Mouse (Mus musculus): Measurements from ENCODE around the gene Bcas1. TPM values are rescaled to one million over a fixed set of nuclear protein-coding genes. Genes with fewer than 3 reads are reported as not detected.

Gene Bcas1
- polyA plus RNA-seq, 1 experiment from 2014 or later: 1.1 TPM

GRCm38 (mm10) chr2:170310988-170311359, 116.7 kb downstream of the Bcas1 start:
- DNase-seq (ENCODE audit: low spot score): no peak
- Histone ChIP-seq H3K9ac (replicated peaks; ENCODE audit: low read length) (no peak overlapping the region), H3K27ac (replicated peaks; ENCODE audit: low read depth, low read length) (no peak overlapping the region), H3K4me1 (ENCODE audit: control insufficient read depth, insufficient read depth, low read length) (peaks cover 2% of the 10 kb centered on the region; the same call in 1 of the 2 replicates), H3K4me2 (ENCODE audit: low read depth, low read length) (no peak overlapping the region), H3K9me3 (replicated peaks; ENCODE audit: control insufficient read depth, low read length) (no peaks in the 10 kb centered on the region), H3K27me3 (ENCODE audit: control insufficient read depth, insufficient read depth, low read length) (no peaks in the 10 kb centered on the region), H3K4me3 (ENCODE audit: low read depth, low read length) (no peak overlapping the region), H3K36me3 (replicated peaks; ENCODE audit: control insufficient read depth, insufficient read depth, low read depth, low read length) (no peaks in the 10 kb centered on the region)
- WGBS: 86% methylated on average over 6 of the region's 6 CpGs
- ATAC-seq (replicated peaks; ENCODE audit: insufficient number of reproducible peaks, low FRiP score, low TSS enrichment, low read depth): no peak

- H3K4me2 ChIP-seq (ENCODE audit: low read depth, low read length): no peak overlapping the region
- no peak for DNase-seq (ENCODE audit: low spot score)
- 79% methylated on average over 13 of the region's 13 CpGs for WGBS
- H3K27ac ChIP-seq (replicated peaks; ENCODE audit: low read depth, low read length): no peak overlapping the region
- no peak overlapping the region for H3K9ac ChIP-seq (replicated peaks; ENCODE audit: low read length)
- no peaks in the 10 kb centered on the region for H3K27me3 ChIP-seq (ENCODE audit: control insufficient read depth, insufficient read depth, low read length)
- H3K4me1 ChIP-seq (ENCODE audit: control insufficient read depth, insufficient read depth, low read length): peaks cover 2% of the 10 kb centered on the region; the same call in 1 of the 2 replicates
- H3K4me3 ChIP-seq (ENCODE audit: low read depth, low read length): no peak overlapping the region
- no peaks in the 10 kb centered on the region for H3K36me3 ChIP-seq (replicated peaks; ENCODE audit: control insufficient read depth, insufficient read depth, low read depth, low read length)
- ATAC-seq (replicated peaks; ENCODE audit: insufficient number of reproducible peaks, low FRiP score, low TSS enrichment, low read depth): no peak
- no peaks in the 10 kb centered on the region for H3K9me3 ChIP-seq (replicated peaks; ENCODE audit: control insufficient read depth, low read length)
Measured at GRCm38 (mm10) chr2:170310310-170310987, 117.2 kb downstream of the Bcas1 start.

GRCm38 (mm10) chr2:170308966-170309365, 118.7 kb downstream of the Bcas1 start:
- H3K9me3 ChIP-seq (replicated peaks; ENCODE audit: control insufficient read depth, low read length): no peaks in the 10 kb centered on the region
- H3K36me3 ChIP-seq (replicated peaks; ENCODE audit: control insufficient read depth, insufficient read depth, low read depth, low read length): no peaks in the 10 kb centered on the region
- H3K27ac ChIP-seq (replicated peaks; ENCODE audit: low read depth, low read length): no peak overlapping the region
- 53% methylated on average over 9 of the region's 9 CpGs for WGBS
- H3K4me1 ChIP-seq (ENCODE audit: control insufficient read depth, insufficient read depth, low read length): peaks cover 2% of the 10 kb centered on the region; the same call in 1 of the 2 replicates
- peak; percentile 47 for DNase-seq (ENCODE audit: low spot score)
- H3K27me3 ChIP-seq (ENCODE audit: control insufficient read depth, insufficient read depth, low read length): no peaks in the 10 kb centered on the region
- no peak overlapping the region for H3K4me2 ChIP-seq (ENCODE audit: low read depth, low read length)
- H3K9ac ChIP-seq (replicated peaks; ENCODE audit: low read length): no peak overlapping the region
- no peak overlapping the region for H3K4me3 ChIP-seq (ENCODE audit: low read depth, low read length)
- ATAC-seq (replicated peaks; ENCODE audit: insufficient number of reproducible peaks, low FRiP score, low TSS enrichment, low read depth): no peak

- DNase-seq (ENCODE audit: low spot score) (no peak), ATAC-seq (replicated peaks; ENCODE audit: insufficient number of reproducible peaks, low FRiP score, low TSS enrichment, low read depth) (no peak)
- H3K27ac ChIP-seq (replicated peaks; ENCODE audit: low read depth, low read length): peak overlapping the region; percentile 44
- no peak overlapping the region for H3K4me3 ChIP-seq (ENCODE audit: low read depth, low read length)
- no peaks in the 10 kb centered on the region for H3K27me3 ChIP-seq (ENCODE audit: control insufficient read depth, insufficient read depth, low read length)
- H3K4me2 ChIP-seq (ENCODE audit: low read depth, low read length): no peak overlapping the region
- H3K9me3 ChIP-seq (replicated peaks; ENCODE audit: control insufficient read depth, low read length): no peaks in the 10 kb centered on the region
- H3K36me3 ChIP-seq (replicated peaks; ENCODE audit: control insufficient read depth, insufficient read depth, low read depth, low read length): no peaks in the 10 kb centered on the region
- 37% methylated on average over 10 of the region's 10 CpGs for WGBS
- H3K9ac ChIP-seq (replicated peaks; ENCODE audit: low read length): no peak overlapping the region
- H3K4me1 ChIP-seq (ENCODE audit: control insufficient read depth, insufficient read depth, low read length): peaks cover 2% of the 10 kb centered on the region; the same call in 1 of the 2 replicates
Measured at GRCm38 (mm10) chr2:170308033-170308820, 119.4 kb downstream of the Bcas1 start.

- ATAC-seq (replicated peaks; ENCODE audit: insufficient number of reproducible peaks, low FRiP score, low TSS enrichment, low read depth): no peak
Measured at GRCm38 (mm10) chr2:170307589-170308021, 120.0 kb downstream of the Bcas1 start.

GRCm38 (mm10) chr2:170306637-170307320, 120.9 kb downstream of the Bcas1 start:
- Histone ChIP-seq H3K4me2 (ENCODE audit: low read depth, low read length) (no peak overlapping the region), H3K9me3 (replicated peaks; ENCODE audit: control insufficient read depth, low read length) (no peaks in the 10 kb centered on the region), H3K36me3 (replicated peaks; ENCODE audit: control insufficient read depth, insufficient read depth, low read depth, low read length) (no peaks in the 10 kb centered on the region), H3K9ac (replicated peaks; ENCODE audit: low read length) (no peak overlapping the region), H3K27me3 (ENCODE audit: control insufficient read depth, insufficient read depth, low read length) (no peaks in the 10 kb centered on the region), H3K27ac (replicated peaks; ENCODE audit: low read depth, low read length) (no peak overlapping the region), H3K4me3 (ENCODE audit: low read depth, low read length) (no peak overlapping the region), H3K4me1 (ENCODE audit: control insufficient read depth, insufficient read depth, low read length) (peaks cover 2% of the 10 kb centered on the region; the same call in 1 of the 2 replicates)
- ATAC-seq (replicated peaks; ENCODE audit: insufficient number of reproducible peaks, low FRiP score, low TSS enrichment, low read depth) (no peak), DNase-seq (ENCODE audit: low spot score) (no peak)
- WGBS: 87% methylated on average over 9 of the region's 9 CpGs

More at GRCm38 (mm10) chr2:170307589-170308021, 120.0 kb downstream of the Bcas1 start:
- no peak overlapping the region for H3K9ac ChIP-seq (replicated peaks; ENCODE audit: low read length)
- H3K36me3 ChIP-seq (replicated peaks; ENCODE audit: control insufficient read depth, insufficient read depth, low read depth, low read length): no peaks in the 10 kb centered on the region
- peaks cover 2% of the 10 kb centered on the region; the same call in 1 of the 2 replicates for H3K4me1 ChIP-seq (ENCODE audit: control insufficient read depth, insufficient read depth, low read length)
- no peak overlapping the region for H3K4me3 ChIP-seq (ENCODE audit: low read depth, low read length)
- 50% methylated on average over 7 of the region's 7 CpGs for WGBS
- H3K27ac ChIP-seq (replicated peaks; ENCODE audit: low read depth, low read length): peak overlapping the region; percentile 44
- no peak overlapping the region for H3K4me2 ChIP-seq (ENCODE audit: low read depth, low read length)
- no peak for DNase-seq (ENCODE audit: low spot score)
- no peaks in the 10 kb centered on the region for H3K27me3 ChIP-seq (ENCODE audit: control insufficient read depth, insufficient read depth, low read length)
- H3K9me3 ChIP-seq (replicated peaks; ENCODE audit: control insufficient read depth, low read length): no peaks in the 10 kb centered on the region

- 71% methylated on average over 12 of the region's 12 CpGs for WGBS
Measured at GRCm38 (mm10) chr2:170304766-170305165, 122.9 kb downstream of the Bcas1 start.

More at GRCm38 (mm10) chr2:170304766-170305165, 122.9 kb downstream of the Bcas1 start:
- H3K4me1 ChIP-seq (ENCODE audit: control insufficient read depth, insufficient read depth, low read length): peaks cover 2% of the 10 kb centered on the region; the same call in 1 of the 2 replicates
- no peak for ATAC-seq (replicated peaks; ENCODE audit: insufficient number of reproducible peaks, low FRiP score, low TSS enrichment, low read depth)
- no peak for DNase-seq (ENCODE audit: low spot score)
- H3K27me3 ChIP-seq (ENCODE audit: control insufficient read depth, insufficient read depth, low read length): no peaks in the 10 kb centered on the region
- no peaks in the 10 kb centered on the region for H3K36me3 ChIP-seq (replicated peaks; ENCODE audit: control insufficient read depth, insufficient read depth, low read depth, low read length)
- no peak overlapping the region for H3K4me2 ChIP-seq (ENCODE audit: low read depth, low read length)
- H3K9ac ChIP-seq (replicated peaks; ENCODE audit: low read length): no peak overlapping the region
- H3K4me3 ChIP-seq (ENCODE audit: low read depth, low read length): no peak overlapping the region
- no peaks in the 10 kb centered on the region for H3K9me3 ChIP-seq (replicated peaks; ENCODE audit: control insufficient read depth, low read length)
- H3K27ac ChIP-seq (replicated peaks; ENCODE audit: low read depth, low read length): no peak overlapping the region

Data from embryonic facial prominence, embryonic 11.5 days (tissue).